Mouse (Mus musculus) heart, postnatal 0 days (tissue): Measurements from ENCODE around the gene Serpinh1.

Experiments used
- CTCF ChIP-seq: IDR thresholded peaks from 2 replicates; pipeline ENCODE4 v1.5.1; 2016; ENCODE audit warnings: antibody characterized with exemption, control low read depth, low read depth
- EP300 ChIP-seq: IDR thresholded peaks from 2 replicates; pipeline ENCODE4 v1.6.1; 2016; ENCODE audit warnings: antibody characterized with exemption, low read depth

- TF ChIP-seq CTCF (no peak), EP300 (no peak)
Measured at GRCm38 (mm10) chr7:99395908-99396616, 43.0 kb upstream of the Serpinh1 start.
